Mouse (Mus musculus): ENCODE results near the gene Tjp3.

The Tjp3 gene

GRCm38 (mm10) chr10:81252424-81253419, 38.7 kb downstream of the Tjp3 start, which contains the start of gene Matk:
Gene Matk, plus strand, starts transcription at chr10:81252935.
- ChIA-PET CTCF (interaction anchor here (0.6 to 1.9 kb wide), 12 partner anchors 8 to 323 kb away, joined by 3 to 10 read pairs (median 3); partner anchors contain the start of gene Gadd45b (in 1 of the 4)), POLR2A (interaction anchor here (0.6 to 1.8 kb wide), 16 partner anchors 9 to 323 kb away, joined by 3 to 8 read pairs (median 3); partner anchors contain the start of gene Pip5k1c (in 1 of the 4))

- POLR2A ChIA-PET, result interaction anchor here in 2 of 4 experiments (1.2 to 1.3 kb wide), 2 partner anchors 15 to 19 kb away, joined by 3 to 4 read pairs; no protein-coding TSS in a partner anchor
- CTCF ChIA-PET, result interaction anchor here in 2 of 4 experiments (1.0 to 1.6 kb wide), 5 partner anchors 8 to 43 kb away, joined by 3 to 4 read pairs (median 3); partner anchors contain the start of gene Pip5k1c (in 1 of the 2)
Measured at GRCm38 (mm10) chr10:81249442-81249841, 41.9 kb downstream of the Tjp3 start.

- POLR2A ChIA-PET, result interaction anchor here in 1 of 4 experiments (1.2 to 1.6 kb wide), 3 partner anchors 18 to 55 kb away, joined by 4 read pairs; partner anchors contain the start of genes Apba3 and Mrpl54
- CTCF ChIA-PET, result interaction anchor here in 2 of 4 experiments (1.2 to 1.4 kb wide), 2 partner anchors 45 kb away, joined by 3 to 4 read pairs; partner anchors contain the start of gene Pip5k1c (in 2 of the 2)
Measured at GRCm38 (mm10) chr10:81247804-81248203, 43.6 kb downstream of the Tjp3 start.

GRCm38 (mm10) chr10:81245166-81245565, 46.2 kb downstream of the Tjp3 start:
- CTCF ChIA-PET, result interaction anchor here (0.9 to 3.1 kb wide), 18 partner anchors 13 to 306 kb away, joined by 3 to 15 read pairs (median 4); partner anchors contain the start of genes Atcay (in 1 of the 4), Pip5k1c (in 1 of the 4) and Zfr2 (in 1 of the 4)
- POLR2A ChIA-PET, result interaction anchor here in 3 of 4 experiments (0.6 to 3.0 kb wide), 8 partner anchors 22 to 149 kb away, joined by 3 to 10 read pairs (median 3); partner anchors contain the start of genes Apba3 (in 1 of the 3), Mrpl54 (in 1 of the 3) and Pip5k1c (in 1 of the 3)

GRCm38 (mm10) chr10:81244595-81244994, 46.8 kb downstream of the Tjp3 start:
- ChIA-PET POLR2A (interaction anchor here (0.5 to 4.4 kb wide), 19 partner anchors 13 to 134 kb away, joined by 3 to 18 read pairs (median 3); partner anchors contain the start of genes Apba3 (in 2 of the 4), Mrpl54 (in 2 of the 4), Cactin (in 1 of the 4) and Pip5k1c (in 1 of the 4)), CTCF (interaction anchor here (0.5 to 3.1 kb wide), 59 partner anchors 8 to 493 kb away, joined by 3 to 15 read pairs (median 4); partner anchors contain the start of genes Atcay (in 2 of the 4), Pip5k1c (in 2 of the 4), Apba3 (in 1 of the 4) and Gipc3 (in 1 of the 4))

GRCm38 (mm10) chr10:81244146-81244545, 47.2 kb downstream of the Tjp3 start:
- POLR2A ChIA-PET, result interaction anchor here (0.5 to 4.4 kb wide), 26 partner anchors 8 to 184 kb away, joined by 3 to 18 read pairs (median 3); partner anchors contain the start of genes Apba3 (in 2 of the 4), Mrpl54 (in 2 of the 4), Cactin (in 1 of the 4) and Matk (in 1 of the 4)
- CTCF ChIA-PET, result interaction anchor here (0.5 to 3.1 kb wide), 65 partner anchors 8 to 492 kb away, joined by 3 to 15 read pairs (median 4); partner anchors contain the start of genes Atcay (in 3 of the 4), Pip5k1c (in 2 of the 4), Apba3 (in 1 of the 4) and Celf5 (in 1 of the 4)

GRCm38 (mm10) chr10:81242021-81242420, 49.4 kb downstream of the Tjp3 start:
- ChIA-PET POLR2A (interaction anchor here (0.6 to 5.1 kb wide), 17 partner anchors 11 to 173 kb away, joined by 3 to 36 read pairs (median 4); partner anchors contain the start of genes Apba3 (in 1 of the 4), Cactin (in 1 of the 4), Matk (in 1 of the 4) and Mrpl54 (in 1 of the 4)), CTCF (interaction anchor here (0.6 to 3.4 kb wide), 29 partner anchors 11 to 436 kb away, joined by 3 to 37 read pairs (median 5); partner anchors contain the start of genes Atcay (in 2 of the 4), Pip5k1c (in 2 of the 4), Cactin (in 1 of the 4) and Fzr1 (in 1 of the 4))

- ChIA-PET POLR2A (interaction anchor here (0.5 to 5.1 kb wide), 22 partner anchors 10 to 395 kb away, joined by 3 to 36 read pairs (median 4); partner anchors contain the start of genes Atcay (in 2 of the 4), Cactin (in 2 of the 4), Pip5k1c (in 2 of the 4) and Apba3 (in 1 of the 4)), CTCF (interaction anchor here (0.6 to 3.4 kb wide), 110 partner anchors 8 to 651 kb away, joined by 3 to 37 read pairs (median 4); partner anchors contain the start of genes Atcay (in 3 of the 4), Cactin (in 3 of the 4), Matk (in 3 of the 4) and Pip5k1c (in 3 of the 4))
Measured at GRCm38 (mm10) chr10:81240876-81241275, 50.5 kb downstream of the Tjp3 start.

GRCm38 (mm10) chr10:81238618-81239017, 52.8 kb downstream of the Tjp3 start:
- POLR2A ChIA-PET, result interaction anchor here (0.6 to 5.1 kb wide), 13 partner anchors 7 to 1538 kb away, joined by 3 to 36 read pairs (median 4); partner anchors contain the start of genes Apba3 (in 1 of the 4), Atcay (in 1 of the 4), Eef2 (in 1 of the 4) and Matk (in 1 of the 4)
- CTCF ChIA-PET, result interaction anchor here (0.5 to 3.4 kb wide), 11 partner anchors 9 to 366 kb away, joined by 3 to 37 read pairs (median 4); partner anchors contain the start of genes Atcay (in 1 of the 4) and Pip5k1c (in 1 of the 4)

GRCm38 (mm10) chr10:81236471-81237268, 54.7 kb downstream of the Tjp3 start:
- ChIA-PET CTCF (interaction anchor here in 3 of 4 experiments (0.5 to 2.1 kb wide), 8 partner anchors 8 to 147 kb away, joined by 3 to 7 read pairs (median 4); partner anchors contain the start of genes Hmg20b (in 1 of the 3) and Pip5k1c (in 1 of the 3)), POLR2A (interaction anchor here in 2 of 4 experiments (0.7 to 1.8 kb wide), 6 partner anchors 17 to 137 kb away, joined by 3 to 5 read pairs (median 3); no protein-coding TSS in a partner anchor)

GRCm38 (mm10) chr10:81234206-81234605, 57.2 kb downstream of the Tjp3 start:
- ChIA-PET POLR2A (interaction anchor here (0.5 to 2.1 kb wide), 14 partner anchors 10 to 701 kb away, joined by 3 to 6 read pairs (median 4); partner anchors contain the start of genes Pip5k1c (in 2 of the 4), Gadd45b (in 1 of the 4), Lmnb2 (in 1 of the 4) and Map2k2 (in 1 of the 4)), CTCF (interaction anchor here in 3 of 4 experiments (0.6 to 1.5 kb wide), 7 partner anchors 9 to 383 kb away, joined by 3 to 6 read pairs (median 3); partner anchors contain the start of gene Pip5k1c (in 1 of the 3))

- ChIA-PET POLR2A (interaction anchor here in 3 of 4 experiments (0.6 to 1.5 kb wide), 9 partner anchors 9 to 184 kb away, joined by 3 to 9 read pairs (median 4); partner anchors contain the start of gene Eef2 (in 1 of the 3)), CTCF (interaction anchor here in 2 of 4 experiments (0.6 to 1.5 kb wide), 7 partner anchors 8 to 87 kb away, joined by 3 to 4 read pairs (median 3); partner anchors contain the start of genes Cactin (in 1 of the 2), Nmrk2 (in 1 of the 2) and Pip5k1c (in 1 of the 2))
Measured at GRCm38 (mm10) chr10:81233226-81233585, 58.2 kb downstream of the Tjp3 start.

GRCm38 (mm10) chr10:81232580-81233225, 58.7 kb downstream of the Tjp3 start, which contains the start of gene Zfr2:
Gene Zfr2, plus strand, starts transcription at chr10:81233155.
- ChIA-PET CTCF (interaction anchor here in 2 of 4 experiments (0.6 to 1.8 kb wide), 8 partner anchors 8 to 88 kb away, joined by 3 to 4 read pairs (median 3); partner anchors contain the start of genes Cactin (in 1 of the 2), Nmrk2 (in 1 of the 2) and Pip5k1c (in 1 of the 2)), POLR2A (interaction anchor here in 3 of 4 experiments (0.6 to 1.5 kb wide), 9 partner anchors 9 to 184 kb away, joined by 3 to 9 read pairs (median 4); partner anchors contain the start of gene Eef2 (in 1 of the 3))

- POLR2A ChIA-PET, result interaction anchor here (0.6 to 2.1 kb wide), 28 partner anchors 8 to 305 kb away, joined by 3 to 9 read pairs (median 3); partner anchors contain the start of genes Cactin (in 2 of the 4), Apba3 (in 1 of the 4), Gadd45b (in 1 of the 4) and Hmg20b (in 1 of the 4)
Measured at GRCm38 (mm10) chr10:81231436-81231835, 59.9 kb downstream of the Tjp3 start.

More at GRCm38 (mm10) chr10:81231436-81231835, 59.9 kb downstream of the Tjp3 start:
- CTCF ChIA-PET, result interaction anchor here (0.5 to 4.2 kb wide), 64 partner anchors 8 to 687 kb away, joined by 3 to 37 read pairs (median 4); partner anchors contain the start of genes Cactin (in 2 of the 4), Map2k2 (in 2 of the 4), Matk (in 1 of the 4) and Nmrk2 (in 1 of the 4)
